In the genomic region with DNA sequence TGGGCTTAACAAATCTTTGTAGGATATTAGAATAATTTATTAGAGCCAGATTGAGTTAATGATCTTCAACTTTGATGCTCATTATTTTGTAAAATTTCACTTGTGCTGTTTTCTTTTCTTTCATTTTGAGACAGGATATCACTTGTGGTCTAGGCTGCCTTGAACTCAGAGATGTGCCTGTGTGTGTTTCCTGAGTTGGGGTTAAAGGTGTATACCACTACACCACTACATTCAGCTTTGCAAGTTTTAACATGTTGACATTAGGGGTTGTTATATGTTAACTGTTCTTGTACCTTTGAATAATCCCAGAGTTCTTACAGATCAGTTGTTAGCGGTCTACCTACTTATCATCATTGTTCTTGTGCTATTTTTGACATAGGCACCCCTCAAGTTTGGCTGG, we compare ENCODE assay signal across 10 mouse cellular contexts.
"Had no signal": no experiment of that assay in that cellular context is flagged by ENCODE, and none has a peak within 500 bp of the region (broad histone marks: within the 10 kb centered on the region; RNA-seq: fewer than 3 reads in every experiment).

No protein-coding gene starts in this region.

- DNase-seq: kidney, adult 8-10 months; kidney, postnatal 25 days; layer of hippocampus, adult 9-11 months; layer of hippocampus, postnatal 36 days; liver; liver, embryonic 13.5 days; liver, postnatal 0 days; lung, postnatal 14 days; thymus, postnatal 25 days had no signal

- ATAC-seq: liver, postnatal 0 days; midbrain, embryonic 13.5 days had no signal
